Mouse (Mus musculus): ENCODE measurements around the gene Klrg2. TPM values are rescaled to one million over a fixed set of nuclear protein-coding genes. Genes with fewer than 3 reads are reported as not detected.
A peak's percentile ranks its signal among the peaks of the same experiment; 100 is the strongest.
"Not testable (repeated sequence)": the region's sequence is repeated elsewhere in the genome, so short reads cannot be mapped to it uniquely, and the experiment has no call there.

The Klrg2 gene
- polyA plus RNA-seq (2015; fragmentation: Nextera tagmentation; extraction: Ambion mirVana) = not detected in 2 replicates

GRCm38 (mm10) chr6:38636852-38637618 is at the start of gene Klrg2:
Klrg2 (minus strand) TSS chr6:38637242.
- peaks cover 15% of the 10 kb centered on the region for H3K4me1 ChIP-seq (ENCODE audit: control insufficient read depth, insufficient read depth, low read length)
- peaks cover 50% of the 10 kb centered on the region for H3K27me3 ChIP-seq (ENCODE audit: control insufficient read depth, insufficient read depth, low read depth, low read length)
- H3K9me3 ChIP-seq (replicated peaks; ENCODE audit: control insufficient read depth, low read length, poor library complexity, severe bottlenecking) = no peaks in the 10 kb centered on the region
- WGBS = 1% methylated on average over 47 of the region's 60 CpGs
- peak; percentile 79 for ATAC-seq
- peak within 1 kb of the TSS; percentile 97 for H3K4me2 ChIP-seq (ENCODE audit: low read length)
- no peak within 1 kb of the TSS for H3K27ac ChIP-seq (ENCODE audit: low read length)
- H3K4me3 ChIP-seq (ENCODE audit: low read depth, low read length) = peak within 1 kb of the TSS; percentile 63
- H3K9ac ChIP-seq (ENCODE audit: low read depth, low read length) = peak within 1 kb of the TSS; percentile 47
- no peaks in the 10 kb centered on the region for H3K36me3 ChIP-seq (ENCODE audit: control insufficient read depth, insufficient read depth, low read length)

- 70% methylated on average over 2 of the region's 2 CpGs for WGBS
- no peak for ATAC-seq
- Histone ChIP-seq H3K27me3 (ENCODE audit: control insufficient read depth, insufficient read depth, low read depth, low read length) (no peaks in the 10 kb centered on the region), H3K36me3 (ENCODE audit: control insufficient read depth, insufficient read depth, low read length) (peaks cover 1% of the 10 kb centered on the region; the same call in 1 of the 2 replicates), H3K4me3 (ENCODE audit: low read depth, low read length) (no peak overlapping the region), H3K27ac (ENCODE audit: low read length) (no peak overlapping the region), H3K9ac (ENCODE audit: low read depth, low read length) (no peak overlapping the region), H3K4me2 (ENCODE audit: low read length) (no peak overlapping the region), H3K9me3 (replicated peaks; ENCODE audit: control insufficient read depth, low read length, poor library complexity, severe bottlenecking) (no peaks in the 10 kb centered on the region), H3K4me1 (ENCODE audit: control insufficient read depth, insufficient read depth, low read length) (no peaks in the 10 kb centered on the region)
These were observed 45.5 kb upstream of the Klrg2 start for GRCm38 (mm10) chr6:38682532-38682931.

GRCm38 (mm10) chr6:38677629-38678028 is 40.6 kb upstream of the Klrg2 start:
- no peaks in the 10 kb centered on the region for H3K27me3 ChIP-seq (ENCODE audit: control insufficient read depth, insufficient read depth, low read depth, low read length)
- no peak overlapping the region for H3K4me2 ChIP-seq (ENCODE audit: low read length)
- H3K9ac ChIP-seq (ENCODE audit: low read depth, low read length) = no peak overlapping the region
- no peaks in the 10 kb centered on the region for H3K9me3 ChIP-seq (replicated peaks; ENCODE audit: control insufficient read depth, low read length, poor library complexity, severe bottlenecking)
- no peak overlapping the region for H3K27ac ChIP-seq (ENCODE audit: low read length)
- H3K36me3 ChIP-seq (ENCODE audit: control insufficient read depth, insufficient read depth, low read length) = peaks cover 3% of the 10 kb centered on the region; the same call in 1 of the 2 replicates
- H3K4me3 ChIP-seq (ENCODE audit: low read depth, low read length) = no peak overlapping the region
- no peak for ATAC-seq
- 75% methylated on average over 9 of the region's 9 CpGs for WGBS
- no peaks in the 10 kb centered on the region for H3K4me1 ChIP-seq (ENCODE audit: control insufficient read depth, insufficient read depth, low read length)

- no peak overlapping the region for H3K4me3 ChIP-seq (ENCODE audit: low read depth, low read length)
- 89% methylated on average over 14 of the region's 14 CpGs for WGBS
- H3K4me1 ChIP-seq (ENCODE audit: control insufficient read depth, insufficient read depth, low read length) = no peaks in the 10 kb centered on the region
- H3K4me2 ChIP-seq (ENCODE audit: low read length) = no peak overlapping the region
- peaks cover 3% of the 10 kb centered on the region; the same call in 1 of the 2 replicates for H3K36me3 ChIP-seq (ENCODE audit: control insufficient read depth, insufficient read depth, low read length)
- H3K27ac ChIP-seq (ENCODE audit: low read length) = no peak overlapping the region
- no peaks in the 10 kb centered on the region for H3K27me3 ChIP-seq (ENCODE audit: control insufficient read depth, insufficient read depth, low read depth, low read length)
- H3K9me3 ChIP-seq (replicated peaks; ENCODE audit: control insufficient read depth, low read length, poor library complexity, severe bottlenecking) = no peaks in the 10 kb centered on the region
- ATAC-seq = no peak
- no peak overlapping the region for H3K9ac ChIP-seq (ENCODE audit: low read depth, low read length)
These were observed 39.7 kb upstream of the Klrg2 start for GRCm38 (mm10) chr6:38676723-38677122.

- Histone ChIP-seq H3K9ac (ENCODE audit: low read depth, low read length) (no peak overlapping the region), H3K4me2 (ENCODE audit: low read length) (no peak overlapping the region), H3K4me3 (ENCODE audit: low read depth, low read length) (no peak overlapping the region), H3K9me3 (replicated peaks; ENCODE audit: control insufficient read depth, low read length, poor library complexity, severe bottlenecking) (no peaks in the 10 kb centered on the region), H3K27ac (ENCODE audit: low read length) (no peak overlapping the region), H3K27me3 (ENCODE audit: control insufficient read depth, insufficient read depth, low read depth, low read length) (no peaks in the 10 kb centered on the region), H3K4me1 (ENCODE audit: control insufficient read depth, insufficient read depth, low read length) (no peaks in the 10 kb centered on the region), H3K36me3 (ENCODE audit: control insufficient read depth, insufficient read depth, low read length) (peaks cover 3% of the 10 kb centered on the region; the same call in 1 of the 2 replicates)
- 94% methylated on average over 6 of the region's 6 CpGs for WGBS
- ATAC-seq = no peak
These were observed 39.2 kb upstream of the Klrg2 start for GRCm38 (mm10) chr6:38676217-38676616.

GRCm38 (mm10) chr6:38672011-38672410 is 35.0 kb upstream of the Klrg2 start:
- no peaks in the 10 kb centered on the region for H3K27me3 ChIP-seq (ENCODE audit: control insufficient read depth, insufficient read depth, low read depth, low read length)
- H3K27ac ChIP-seq (ENCODE audit: low read length) = no peak overlapping the region
- H3K36me3 ChIP-seq (ENCODE audit: control insufficient read depth, insufficient read depth, low read length) = no peaks in the 10 kb centered on the region; the same call in 1 of the 2 replicates
- H3K4me3 ChIP-seq (ENCODE audit: low read depth, low read length) = no peak overlapping the region
- WGBS = 91% methylated on average over 3 of the region's 3 CpGs
- ATAC-seq = no peak
- no peaks in the 10 kb centered on the region for H3K9me3 ChIP-seq (replicated peaks; ENCODE audit: control insufficient read depth, low read length, poor library complexity, severe bottlenecking)
- H3K4me2 ChIP-seq (ENCODE audit: low read length) = no peak overlapping the region
- no peak overlapping the region for H3K9ac ChIP-seq (ENCODE audit: low read depth, low read length)
- no peaks in the 10 kb centered on the region for H3K4me1 ChIP-seq (ENCODE audit: control insufficient read depth, insufficient read depth, low read length)

- no peaks in the 10 kb centered on the region for H3K9me3 ChIP-seq (replicated peaks; ENCODE audit: control insufficient read depth, low read length, poor library complexity, severe bottlenecking)
- H3K4me1 ChIP-seq (ENCODE audit: control insufficient read depth, insufficient read depth, low read length) = no peaks in the 10 kb centered on the region
- H3K4me2 ChIP-seq (ENCODE audit: low read length) = no peak overlapping the region
- no peak for ATAC-seq
- no peak overlapping the region for H3K4me3 ChIP-seq (ENCODE audit: low read depth, low read length)
- 79% methylated on average over 7 of the region's 7 CpGs for WGBS
- H3K9ac ChIP-seq (ENCODE audit: low read depth, low read length) = no peak overlapping the region
- no peaks in the 10 kb centered on the region for H3K27me3 ChIP-seq (ENCODE audit: control insufficient read depth, insufficient read depth, low read depth, low read length)
- no peaks in the 10 kb centered on the region; the same call in 1 of the 2 replicates for H3K36me3 ChIP-seq (ENCODE audit: control insufficient read depth, insufficient read depth, low read length)
- H3K27ac ChIP-seq (ENCODE audit: low read length) = no peak overlapping the region
These were observed 34.2 kb upstream of the Klrg2 start for GRCm38 (mm10) chr6:38671270-38671669.

GRCm38 (mm10) chr6:38670488-38670887 is 33.4 kb upstream of the Klrg2 start:
- not testable (repeated sequence) for ATAC-seq

GRCm38 (mm10) chr6:38669580-38669979 is 32.5 kb upstream of the Klrg2 start:
- WGBS = 67% methylated on average over 6 of the region's 6 CpGs
- no peak for ATAC-seq

More at GRCm38 (mm10) chr6:38670488-38670887, 33.4 kb upstream of the Klrg2 start:
- H3K27me3 ChIP-seq (ENCODE audit: control insufficient read depth, insufficient read depth, low read depth, low read length); H3K27ac ChIP-seq (ENCODE audit: low read length); H3K9ac ChIP-seq (ENCODE audit: low read depth, low read length); H3K4me3 ChIP-seq (ENCODE audit: low read depth, low read length); H3K36me3 ChIP-seq (ENCODE audit: control insufficient read depth, insufficient read depth, low read length); H3K9me3 ChIP-seq (replicated peaks; ENCODE audit: control insufficient read depth, low read length, poor library complexity, severe bottlenecking); H3K4me1 ChIP-seq (ENCODE audit: control insufficient read depth, insufficient read depth, low read length); H3K4me2 ChIP-seq (ENCODE audit: low read length): not testable (repeated sequence)
- 60% methylated on average over 1 of the region's 1 CpGs for WGBS

More at GRCm38 (mm10) chr6:38669580-38669979, 32.5 kb upstream of the Klrg2 start:
- Histone ChIP-seq H3K4me3 (ENCODE audit: low read depth, low read length) (no peak overlapping the region), H3K36me3 (ENCODE audit: control insufficient read depth, insufficient read depth, low read length) (no peaks in the 10 kb centered on the region; the same call in 1 of the 2 replicates), H3K4me2 (ENCODE audit: low read length) (no peak overlapping the region), H3K9ac (ENCODE audit: low read depth, low read length) (no peak overlapping the region), H3K27ac (ENCODE audit: low read length) (no peak overlapping the region), H3K4me1 (ENCODE audit: control insufficient read depth, insufficient read depth, low read length) (no peaks in the 10 kb centered on the region), H3K27me3 (ENCODE audit: control insufficient read depth, insufficient read depth, low read depth, low read length) (no peaks in the 10 kb centered on the region), H3K9me3 (replicated peaks; ENCODE audit: control insufficient read depth, low read length, poor library complexity, severe bottlenecking) (no peaks in the 10 kb centered on the region)
